Mouse (Mus musculus): ENCODE measurements at regions not wholly inside any gene's neighbourhood (a gene's known extent, or its start where the extent isn't known, plus 50 kb on each side); places are given as distances from the start of the nearest gene placed in this dataset.

GRCm38 (mm10) chr2:40000456-40000855, 774.2 kb upstream of the Ppp6c start:
- peak; percentile 0 for DNase-seq
